Mouse (Mus musculus) MEL (cell line): Measurements from ENCODE around the gene Arl15. TPM values are rescaled to one million over a fixed set of nuclear protein-coding genes. Genes with fewer than 3 reads are reported as not detected.

Experiments used
- DNase-seq: peaks from one replicate; pipeline ENCODE4 v3.0.0; 2011; ENCODE audit warnings: low read depth, low spot score
- H3K27ac ChIP-seq: 2 replicates; pipeline ENCODE4 v1.5.1; 2012; ENCODE audit warnings: low read depth, mild to moderate bottlenecking, control low read depth, low read length, moderate library complexity; ENCODE audit not compliant: control insufficient read depth
- H3K27me3 ChIP-seq, 2 experiments: fragments of 150-350 bp in 1 of 2; sonication (generic) in 1 of 2; 2 replicates each; pipeline ENCODE4 v1.6.1; 2012; ENCODE audit warnings: low read length in 2 of 2, mild to moderate bottlenecking in 2 of 2, improper control_type of control experiment in 1 of 2, moderate library complexity in 1 of 2; ENCODE audit not compliant: insufficient read depth in 2 of 2, control insufficient read depth in 1 of 2
- H3K36me3 ChIP-seq, 2 experiments: 2 replicates each; pipeline ENCODE4 v1.6.1; 2012 to 2014; ENCODE audit warnings: low read length in 2 of 2, improper control_type of control experiment in 1 of 2, inconsistent platforms in 1 of 2, mild to moderate bottlenecking in 1 of 2; ENCODE audit not compliant: insufficient read depth in 2 of 2, control insufficient read depth in 1 of 2
- H3K4me1 ChIP-seq, 2 experiments: fragments of 150-350 bp in 1 of 2; sonication (generic) in 1 of 2; 2 replicates each; pipeline ENCODE4 v1.6.1; 2012; ENCODE audit warnings: low read length in 2 of 2, improper control_type of control experiment in 1 of 2, mild to moderate bottlenecking in 1 of 2; ENCODE audit not compliant: insufficient read depth in 2 of 2, control insufficient read depth in 1 of 2
- H3K4me3 ChIP-seq, 2 experiments: fragments of 150-350 bp in 1 of 2; sonication (generic) in 1 of 2; 2 replicates each; pipeline ENCODE4 v1.5.1; 2012; ENCODE audit warnings: low read depth in 2 of 2, low read length in 2 of 2, mild to moderate bottlenecking in 2 of 2, moderate library complexity in 2 of 2, control low read depth in 1 of 2, improper control_type of control experiment in 1 of 2; ENCODE audit not compliant: control insufficient read depth in 1 of 2, insufficient read depth in 1 of 2
- H3K79me2 ChIP-seq: 2 replicates; pipeline ENCODE4 v1.6.1; 2012; ENCODE audit warnings: mild to moderate bottlenecking, low read length, moderate library complexity; ENCODE audit not compliant: control insufficient read depth, poor library complexity, insufficient read depth
- H3K9ac ChIP-seq: 2 replicates; pipeline ENCODE4 v1.6.1; 2012; ENCODE audit warnings: low read depth, mild to moderate bottlenecking, control low read depth, low read length, moderate library complexity; ENCODE audit not compliant: control insufficient read depth, poor library complexity, severe bottlenecking
- H3K9me3 ChIP-seq: fragments of 150-350 bp; sonication (generic); replicated peaks from 2 replicates; pipeline ENCODE4 v1.6.1; 2012; ENCODE audit warnings: mild to moderate bottlenecking, low read length, improper control_type of control experiment, moderate library complexity; ENCODE audit not compliant: insufficient read depth
- CHD1 ChIP-seq: IDR thresholded peaks from 2 replicates; pipeline ENCODE4 v1.6.1; 2012; ENCODE audit warnings: low read depth, mild to moderate bottlenecking, inconsistent platforms, low read length, improper control_type of control experiment
- CHD2 ChIP-seq: IDR thresholded peaks from 2 replicates; pipeline ENCODE4 v1.6.1; 2011; ENCODE audit warnings: low read length, improper control_type of control experiment
- CTCF ChIP-seq, 3 experiments: IDR thresholded peaks in 2 of 3; conservative IDR thresholded peaks in 1 of 3; 2 replicates each; pipeline ENCODE4 v1.5.1; 2011 to 2012; ENCODE audit warnings: low read length in 3 of 3, low read depth in 2 of 3, mild to moderate bottlenecking in 2 of 3, improper control_type of control experiment in 1 of 3, inconsistent platforms in 1 of 3, mixed read lengths in 1 of 3, moderate library complexity in 1 of 3; ENCODE audit not compliant: control insufficient read depth in 1 of 3, insufficient read depth in 1 of 3, poor library complexity in 1 of 3, severe bottlenecking in 1 of 3
- EP300 ChIP-seq, 2 experiments: IDR thresholded peaks; 2 replicates each; pipeline ENCODE4 v1.6.1; 2011; ENCODE audit warnings: improper control_type of control experiment in 2 of 2, low read length in 2 of 2, low read depth in 1 of 2, mild to moderate bottlenecking in 1 of 2
- ETS1 ChIP-seq: IDR thresholded peaks from 2 replicates; pipeline ENCODE4 v1.6.1; 2012; ENCODE audit warnings: low read depth, mild to moderate bottlenecking, inconsistent platforms, low read length, improper control_type of control experiment, moderate library complexity
- GATA1 ChIP-seq: IDR thresholded peaks from 2 replicates; pipeline ENCODE4 v1.6.1; 2011; ENCODE audit warnings: low read depth, low read length, improper control_type of control experiment
- HCFC1 ChIP-seq: IDR thresholded peaks from 2 replicates; pipeline ENCODE4 v1.6.1; 2012; ENCODE audit warnings: low read depth, mild to moderate bottlenecking, inconsistent platforms, low read length, improper control_type of control experiment, moderate library complexity
- JUND ChIP-seq: IDR thresholded peaks from 2 replicates; pipeline ENCODE4 v1.6.1; 2011; ENCODE audit warnings: low read depth, mild to moderate bottlenecking, improper control_type of control experiment, low read length
- KAT2A ChIP-seq: conservative IDR thresholded peaks from 2 replicates; pipeline ENCODE4 v1.6.1; 2012; ENCODE audit warnings: low read depth, low read length, improper control_type of control experiment, inconsistent platforms
- MAX ChIP-seq: IDR thresholded peaks from 2 replicates; pipeline ENCODE4 v1.6.1; 2011; ENCODE audit warnings: low read length, improper control_type of control experiment
- MAZ ChIP-seq: IDR thresholded peaks from 2 replicates; pipeline ENCODE4 v1.6.1; 2012; ENCODE audit warnings: low read depth, mild to moderate bottlenecking, inconsistent platforms, low read length, improper control_type of control experiment
- MEF2A ChIP-seq: IDR thresholded peaks from 2 replicates; pipeline ENCODE4 v1.6.1; 2014; ENCODE audit warnings: low read depth, mild to moderate bottlenecking, inconsistent platforms, low read length, improper control_type of control experiment; ENCODE audit not compliant: poor library complexity, insufficient replicate concordance, severe bottlenecking; ENCODE audit errors: extremely low read depth
- MXI1 ChIP-seq: IDR thresholded peaks from 2 replicates; pipeline ENCODE4 v1.6.1; 2011; ENCODE audit warnings: mild to moderate bottlenecking, low read depth, low read length, improper control_type of control experiment
- MYB ChIP-seq: IDR thresholded peaks from 2 replicates; pipeline ENCODE4 v1.6.1; 2011; ENCODE audit warnings: mild to moderate bottlenecking, low read depth, low read length, improper control_type of control experiment
- NELFE ChIP-seq: IDR thresholded peaks from 2 replicates; pipeline ENCODE4 v1.6.1; 2011; ENCODE audit warnings: low read depth, low read length, improper control_type of control experiment
- NRF1 ChIP-seq: IDR thresholded peaks from 2 replicates; pipeline ENCODE4 v1.6.1; 2014; ENCODE audit warnings: low read depth, mild to moderate bottlenecking, inconsistent platforms, low read length, improper control_type of control experiment, moderate library complexity; ENCODE audit not compliant: poor library complexity, insufficient read depth, severe bottlenecking
- POLR2A ChIP-seq, 2 experiments: IDR thresholded peaks; 2 replicates each; pipeline ENCODE4 v1.6.1; 2011 to 2012; ENCODE audit warnings: low read length in 2 of 2, mild to moderate bottlenecking in 2 of 2, control low read depth in 1 of 2, improper control_type of control experiment in 1 of 2, low read depth in 1 of 2, moderate library complexity in 1 of 2; ENCODE audit not compliant: control insufficient read depth in 1 of 2, insufficient read depth in 1 of 2, poor library complexity in 1 of 2
- POLR2AphosphoS5 ChIP-seq: IDR thresholded peaks from 2 replicates; pipeline ENCODE4 v1.6.1; 2012; ENCODE audit warnings: low read depth, borderline replicate concordance, mild to moderate bottlenecking, inconsistent platforms, low read length, moderate library complexity, mixed read lengths
- RAD21 ChIP-seq: IDR thresholded peaks from 2 replicates; pipeline ENCODE4 v1.6.1; 2011; ENCODE audit warnings: mild to moderate bottlenecking, low read depth, low read length, improper control_type of control experiment
- UBTF ChIP-seq: IDR thresholded peaks from 2 replicates; pipeline ENCODE4 v1.6.1; 2012; ENCODE audit warnings: low read depth, mild to moderate bottlenecking, inconsistent platforms, low read length, improper control_type of control experiment, moderate library complexity, borderline replicate concordance; ENCODE audit not compliant: insufficient read depth
- ZC3H11A ChIP-seq: IDR thresholded peaks from 2 replicates; pipeline ENCODE4 v1.6.1; 2012; ENCODE audit warnings: low read depth, mild to moderate bottlenecking, inconsistent platforms, low read length, improper control_type of control experiment
- ZNF384 ChIP-seq: IDR thresholded peaks from 2 replicates; pipeline ENCODE4 v1.6.1; 2012; ENCODE audit warnings: low read depth, mild to moderate bottlenecking, inconsistent platforms, low read length, improper control_type of control experiment
- polyA plus RNA-seq, 2 experiments: library from polyadenylated mRNA; stranded (reverse) in 1 of 2; unstranded in 1 of 2; fragments of >175 nt in 1 of 2; fragments of >200 nt in 1 of 2; gene quantifications; 2 replicates each; pipeline versions ENCODE4 v1.2.1 to v1.2.4; 2012; ENCODE audit warnings: low replicate concordance in 2 of 2, low read depth in 1 of 2; ENCODE audit not compliant: insufficient read length in 2 of 2, insufficient read depth in 1 of 2, missing spikeins in 1 of 2
- total RNA-seq: library from RNA; depleted of rRNA; stranded (reverse); fragments of 300-350 nt; gene quantifications from 2 replicates; pipeline ENCODE4 v1.2.3, GENCODE M21; 2012

The Arl15 gene
- total and polyA plus RNA-seq, 3 experiments: 3.6 to 5.8 TPM; not detected in 1

DNA sequence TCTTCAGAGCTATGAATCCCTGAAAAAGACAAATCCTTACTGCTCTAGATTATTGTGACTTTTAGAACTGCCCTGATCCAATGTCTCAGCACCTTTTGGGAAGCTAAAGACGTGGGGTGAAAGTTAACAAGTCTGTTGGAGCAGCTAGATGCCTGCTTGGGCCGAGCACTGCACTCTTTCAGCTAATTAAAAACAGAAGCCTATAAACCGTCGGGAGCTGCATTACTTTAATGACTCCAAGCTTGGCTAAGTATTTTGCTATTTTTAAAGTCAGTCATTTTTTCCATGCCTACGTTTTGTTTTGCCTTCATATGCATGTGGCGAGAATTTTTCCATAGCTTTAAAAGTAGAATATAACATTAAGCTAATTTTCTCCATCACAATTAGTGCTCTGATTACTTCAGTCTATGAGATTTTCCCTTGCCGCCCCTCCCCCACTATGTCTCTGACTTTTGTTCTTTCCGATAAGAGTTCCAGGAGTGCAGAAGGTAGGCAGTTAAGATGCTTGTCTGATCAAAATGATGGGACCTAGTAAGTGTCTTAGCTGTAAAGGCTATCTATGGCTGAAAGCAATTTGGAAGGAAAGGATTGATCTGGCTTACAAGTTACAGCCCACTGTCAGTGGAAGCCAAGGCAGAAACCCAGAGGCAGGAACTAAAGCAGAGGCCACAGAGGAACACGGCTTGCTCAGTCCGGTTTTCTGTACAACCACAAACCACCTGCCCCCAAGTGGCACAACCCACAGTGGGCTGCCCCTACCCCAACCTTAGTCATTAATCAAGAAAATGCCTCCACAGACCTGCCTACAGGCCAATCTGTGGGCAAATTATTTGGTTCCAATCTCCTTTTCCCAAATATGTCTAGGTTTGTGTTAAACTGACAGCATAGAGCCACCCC lies 18.8 kb upstream of the Arl15 start:
- Histone ChIP-seq H3K79me2 (no peaks in the 10 kb centered on the region), H3K36me3 (no peaks in the 10 kb centered on the region), H3K27ac (no peak overlapping the region), H3K4me1 (no peaks in the 10 kb centered on the region), H3K4me3 (no peak overlapping the region), H3K9ac (no peak overlapping the region)
- no peak for DNase-seq
- TF ChIP-seq NRF1: no peak
- TF ChIP-seq CHD2: no peak
- no peak for TF ChIP-seq ETS1
- no peak for TF ChIP-seq MEF2A
- TF ChIP-seq RAD21: no peak
- TF ChIP-seq NELFE: no peak
- TF ChIP-seq CHD1: no peak
- no peak for TF ChIP-seq GATA1
- TF ChIP-seq MYB: no peak
- no peak for TF ChIP-seq MXI1
- TF ChIP-seq JUND: no peak
- no peak for TF ChIP-seq MAX
- no peak for TF ChIP-seq CTCF (IDR thresholded peaks at IDR 0.05 in 2 of 3, conservative IDR thresholded peaks at IDR 0.05 in 1 of 3; ENCODE audit: control insufficient read depth in 1 of 3, insufficient read depth in 1 of 3, low read depth in 2 of 3, low read length in 3 of 3, poor library complexity in 1 of 3, severe bottlenecking in 1 of 3)
- no peak for TF ChIP-seq POLR2A (IDR thresholded peaks at IDR 0.05; ENCODE audit: control insufficient read depth in 1 of 2, insufficient read depth in 1 of 2, low read depth in 1 of 2, low read length in 2 of 2, poor library complexity in 1 of 2)
- TF ChIP-seq HCFC1: no peak
- no peak for TF ChIP-seq EP300 (IDR thresholded peaks at IDR 0.05; ENCODE audit: low read depth in 1 of 2, low read length in 2 of 2)
- TF ChIP-seq ZC3H11A: no peak
- TF ChIP-seq MAZ: no peak
- TF ChIP-seq, all 39 proteins: peak for 0
- no peaks in the 10 kb centered on the region for H3K27me3 ChIP-seq
- H3K9me3 ChIP-seq: no peaks in the 10 kb centered on the region

GRCm38 (mm10) chr13:113785803-113786202 lies 8.5 kb upstream of the Arl15 start:
- H3K27me3 ChIP-seq: no peaks in the 10 kb centered on the region
- H3K9ac ChIP-seq: no peak overlapping the region
- DNase-seq: no peak
- no peak overlapping the region for H3K27ac ChIP-seq
- no peak overlapping the region for H3K4me3 ChIP-seq
- no peaks in the 10 kb centered on the region for H3K9me3 ChIP-seq
- TF ChIP-seq UBTF: no peak
- TF ChIP-seq MYB: no peak
- no peak for TF ChIP-seq POLR2AphosphoS5
- TF ChIP-seq ZNF384: no peak
- TF ChIP-seq KAT2A: no peak
- peaks cover 0 to 2% of the 10 kb centered on the region in 2 experiments; a peak in 1 of 4 replicates for H3K4me1 ChIP-seq
- no peaks in the 10 kb centered on the region for H3K79me2 ChIP-seq
- H3K36me3 ChIP-seq: no peaks in the 10 kb centered on the region; a peak in 1 of 4 replicates
